Mouse (Mus musculus) liver, embryonic 15.5 days (tissue): Measurements from ENCODE around the gene Mrps11. TPM values are rescaled to one million over a fixed set of nuclear protein-coding genes. Genes with fewer than 3 reads are reported as not detected.
A peak's percentile ranks its signal among the peaks of the same experiment; 100 is the strongest.

Experiments used
- ATAC-seq: fragments of 200-750 bp; cut with Nextera tagmentation; 2 replicates; pipeline ENCODE4 v1.8.0; 2017; ENCODE audit warnings: moderate number of reproducible peaks, mild to moderate bottlenecking, moderate library complexity; ENCODE audit not compliant: insufficient read depth
- H3K27ac ChIP-seq: fragments of 300-500 bp; sonication (generic); replicated peaks from 2 replicates; pipeline ENCODE4 v1.5.1; 2015; ENCODE audit warnings: mild to moderate bottlenecking, inconsistent platforms
- H3K27me3 ChIP-seq: fragments of 300-500 bp; sonication (generic); 2 replicates; pipeline ENCODE4 v1.6.1; 2015; ENCODE audit warnings: mild to moderate bottlenecking, inconsistent platforms
- H3K36me3 ChIP-seq: fragments of 300-500 bp; sonication (generic); replicated peaks from 2 replicates; pipeline ENCODE4 v1.6.1; 2015; ENCODE audit warnings: moderate library complexity, mild to moderate bottlenecking, inconsistent platforms
- H3K4me1 ChIP-seq: fragments of 300-500 bp; sonication (generic); replicated peaks from 2 replicates; pipeline ENCODE4 v1.6.1; 2015; ENCODE audit warnings: inconsistent platforms
- H3K4me2 ChIP-seq: fragments of 300-500 bp; sonication (generic); 2 replicates; pipeline ENCODE4 v1.6.1; 2015; ENCODE audit warnings: moderate library complexity, mild to moderate bottlenecking, inconsistent platforms
- H3K4me3 ChIP-seq: fragments of 300-500 bp; sonication (generic); replicated peaks from 2 replicates; pipeline ENCODE4 v1.5.1; 2015; ENCODE audit warnings: mild to moderate bottlenecking, inconsistent platforms
- H3K9ac ChIP-seq: fragments of 300-500 bp; sonication (generic); 2 replicates; pipeline ENCODE4 v1.6.1; 2015; ENCODE audit warnings: moderate library complexity, mild to moderate bottlenecking, inconsistent platforms
- H3K9me3 ChIP-seq: fragments of 300-500 bp; sonication (generic); replicated peaks from 2 replicates; pipeline ENCODE4 v1.6.1; 2016; ENCODE audit warnings: inconsistent platforms
- WGBS: fragments of 180-500 bp; shearing (Covaris S2); methylation state at CpG from one replicate; pipeline ENCODE4 v1.1.7; 2015; ENCODE audit warnings: mixed read lengths; ENCODE audit not compliant: insufficient replicate concordance; 5-methylcytosine and 5-hydroxymethylcytosine counted together
- polyA plus RNA-seq: library from polyadenylated mRNA; unstranded; fragments of >200 nt; fragmentation: Nextera tagmentation; extraction: Ambion mirVana; gene quantifications from 2 replicates; pipeline ENCODE4 v1.2.1, GENCODE M21; 2015

The Mrps11 gene
- 39.0 and 39.2 TPM in 2 replicates for polyA plus RNA-seq

DNA sequence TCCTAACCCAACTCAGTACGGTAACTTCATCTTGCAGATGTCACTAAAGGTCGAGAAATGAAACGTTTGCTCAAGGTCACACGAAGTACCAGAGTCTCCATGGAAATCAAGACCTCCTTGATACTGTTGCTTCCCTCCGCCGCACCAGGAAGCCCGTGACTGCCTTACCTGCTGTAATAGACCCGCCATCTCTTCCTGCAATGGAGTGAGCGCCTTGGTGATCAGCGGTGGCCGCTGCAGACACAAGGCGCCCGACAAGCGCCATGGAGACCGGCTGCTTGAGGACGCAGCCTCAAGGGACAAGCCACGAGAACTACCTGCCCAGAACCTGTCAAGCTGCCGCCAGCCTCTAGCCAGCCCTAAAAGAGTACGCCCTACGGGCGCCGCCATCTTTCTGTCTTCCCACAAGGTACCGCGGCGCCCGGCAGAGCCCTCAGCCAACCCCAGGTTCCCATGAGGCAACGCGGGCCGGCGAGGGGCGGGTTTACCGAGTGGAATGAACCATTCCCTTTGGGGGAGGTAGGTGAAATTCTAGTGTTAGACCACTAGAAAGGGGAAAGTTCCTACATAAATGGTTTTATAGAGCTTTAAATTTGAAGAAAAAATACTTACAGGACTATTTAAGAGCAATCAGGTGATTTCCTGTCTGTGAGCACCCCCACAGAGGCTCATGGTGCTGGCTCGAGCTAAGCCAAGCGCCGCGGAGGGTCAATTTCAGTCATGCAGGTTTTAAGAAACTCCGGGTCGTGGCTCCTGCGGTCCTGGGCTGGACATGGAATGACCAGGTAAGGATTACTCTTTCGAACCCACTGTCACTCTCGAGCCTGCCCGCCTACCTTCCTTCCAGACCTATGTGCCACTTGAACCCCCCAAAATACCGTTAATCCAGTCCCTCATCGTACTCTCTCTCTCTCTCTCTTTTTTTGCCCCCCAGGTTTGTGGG lies at the start of gene Mrps11, which contains the start of gene Mrpl46:
Gene Mrps11, plus strand, starts transcription at position 481 of the 943 bp plus-strand sequence.
Gene Mrpl46, minus strand, starts transcription at position 893 of the 943 bp plus-strand sequence.
- peaks cover 36% of the 10 kb centered on the region for H3K4me1 ChIP-seq
- H3K9me3 ChIP-seq, result no peaks in the 10 kb centered on the region
- peaks cover 47% of the 10 kb centered on the region for H3K36me3 ChIP-seq
- WGBS, result under 1% methylated on average over 44 of the region's 44 CpGs
- no peaks in the 10 kb centered on the region for H3K27me3 ChIP-seq
- peak within 1 kb of the TSS; percentile 69 for H3K27ac ChIP-seq
- peak; percentile 98 for ATAC-seq
- peak within 1 kb of the TSS; percentile 90 for H3K4me3 ChIP-seq
- H3K4me2 ChIP-seq, result peak within 1 kb of the TSS; percentile 78
- peak within 1 kb of the TSS; percentile 81 for H3K9ac ChIP-seq

- Histone ChIP-seq H3K27ac (no peak overlapping the region), H3K4me1 (no peaks in the 10 kb centered on the region), H3K4me2 (no peak overlapping the region), H3K9me3 (no peaks in the 10 kb centered on the region), H3K27me3 (no peaks in the 10 kb centered on the region), H3K9ac (no peak overlapping the region), H3K4me3 (no peak overlapping the region), H3K36me3 (no peaks in the 10 kb centered on the region)
- WGBS, result 78% methylated on average over 6 of the region's 6 CpGs
- ATAC-seq, result no peak
These were observed 45.7 kb upstream of the Mrps11 start for GRCm38 (mm10) chr7:78737196-78737595.

DNA sequence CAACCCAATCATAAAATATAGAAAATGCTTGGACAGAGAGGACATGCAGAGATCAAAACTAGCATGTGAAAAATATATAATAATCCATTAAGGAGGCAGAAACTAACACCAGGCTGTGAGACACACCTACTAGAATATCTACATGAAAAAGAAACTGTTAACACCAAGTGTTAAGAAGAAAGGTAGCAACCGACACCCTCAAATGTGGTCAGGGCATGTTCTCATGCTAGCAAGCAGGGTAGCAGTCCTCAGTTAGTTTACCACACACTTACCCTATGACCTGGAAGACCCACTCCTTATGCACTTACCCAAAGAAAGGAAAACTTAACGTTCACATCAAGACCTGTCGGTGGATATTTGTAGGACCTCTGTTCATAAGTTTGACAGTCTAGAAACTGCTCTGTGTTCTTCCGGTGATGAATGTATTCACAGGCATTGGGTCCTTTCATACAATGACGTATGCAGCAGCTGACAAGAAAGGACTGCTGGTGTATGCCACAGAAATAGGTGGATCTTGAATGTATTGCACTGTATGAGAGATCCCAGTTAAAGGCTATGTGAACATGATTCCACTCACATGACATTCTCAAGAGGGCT lies 45.2 kb upstream of the Mrps11 start, which contains the start of gene Ntrk3:
Gene Ntrk3, minus strand, starts transcription at position 399 of the 597 bp plus-strand sequence.
- Histone ChIP-seq H3K27ac (no peak within 1 kb of the TSS), H3K36me3 (no peaks in the 10 kb centered on the region), H3K27me3 (no peaks in the 10 kb centered on the region), H3K4me2 (no peak within 1 kb of the TSS), H3K4me1 (no peaks in the 10 kb centered on the region), H3K9me3 (no peaks in the 10 kb centered on the region), H3K4me3 (no peak within 1 kb of the TSS), H3K9ac (no peak within 1 kb of the TSS)
- 64% methylated on average over 5 of the region's 5 CpGs for WGBS
- no peak for ATAC-seq

GRCm38 (mm10) chr7:78739351-78740000 lies 43.4 kb upstream of the Mrps11 start:
- Histone ChIP-seq H3K4me2 (no peak overlapping the region), H3K4me3 (no peak overlapping the region), H3K27me3 (no peaks in the 10 kb centered on the region), H3K27ac (no peak overlapping the region), H3K4me1 (no peaks in the 10 kb centered on the region), H3K9ac (no peak overlapping the region), H3K9me3 (no peaks in the 10 kb centered on the region), H3K36me3 (no peaks in the 10 kb centered on the region)
- 66% methylated on average over 8 of the region's 8 CpGs for WGBS
- ATAC-seq, result no peak

DNA sequence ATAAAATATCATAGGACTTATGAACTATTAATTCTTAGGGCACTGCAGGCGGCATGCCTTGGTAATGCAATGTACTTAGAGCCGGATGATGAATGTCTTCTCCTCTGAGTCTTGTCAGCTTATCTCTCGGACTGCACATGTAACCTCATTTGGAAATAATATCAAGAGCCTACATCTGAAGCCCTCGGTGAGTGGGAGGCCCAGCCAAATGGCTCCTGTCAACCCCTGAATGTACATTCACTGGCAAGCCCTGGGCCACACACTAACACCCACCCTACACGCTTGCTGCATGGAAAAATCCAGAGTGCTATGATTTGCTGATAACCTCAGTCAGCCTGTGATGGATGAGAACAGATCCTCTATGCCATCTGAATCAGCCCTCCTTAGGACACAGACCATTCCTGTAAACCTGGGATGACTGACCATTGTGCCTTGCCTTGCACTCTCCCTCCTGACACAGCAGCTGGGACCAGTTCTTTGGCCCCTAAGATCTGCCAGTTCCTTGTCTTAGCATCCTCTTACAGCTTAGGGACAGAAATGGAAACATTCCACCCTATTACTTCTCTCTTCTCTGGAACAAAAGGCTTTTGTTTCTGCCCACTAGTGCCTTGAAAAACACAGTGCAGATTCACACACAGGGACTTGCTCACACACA lies 39.1 kb upstream of the Mrps11 start:
- Histone ChIP-seq H3K4me3 (no peak overlapping the region), H3K9me3 (no peaks in the 10 kb centered on the region), H3K27ac (no peak overlapping the region), H3K36me3 (no peaks in the 10 kb centered on the region), H3K9ac (no peak overlapping the region), H3K4me1 (no peaks in the 10 kb centered on the region), H3K4me2 (no peak overlapping the region), H3K27me3 (no peaks in the 10 kb centered on the region)
- ATAC-seq, result no peak
- WGBS, result 33% methylated on average over 5 of the region's 5 CpGs

GRCm38 (mm10) chr7:78752961-78753360 lies 30.0 kb upstream of the Mrps11 start:
- no peak overlapping the region for H3K4me2 ChIP-seq
- no peaks in the 10 kb centered on the region for H3K27me3 ChIP-seq
- no peak overlapping the region for H3K4me3 ChIP-seq
- no peaks in the 10 kb centered on the region for H3K4me1 ChIP-seq
- H3K9ac ChIP-seq, result no peak overlapping the region
- no peaks in the 10 kb centered on the region for H3K36me3 ChIP-seq
- H3K9me3 ChIP-seq, result no peaks in the 10 kb centered on the region
- no peak overlapping the region for H3K27ac ChIP-seq
- ATAC-seq, result no peak
- 66% methylated on average over 4 of the region's 4 CpGs for WGBS

- no peak overlapping the region for H3K4me2 ChIP-seq
- no peaks in the 10 kb centered on the region for H3K9me3 ChIP-seq
- H3K27ac ChIP-seq, result no peak overlapping the region
- no peaks in the 10 kb centered on the region for H3K4me1 ChIP-seq
- H3K36me3 ChIP-seq, result no peaks in the 10 kb centered on the region
- no peak overlapping the region for H3K9ac ChIP-seq
- no peaks in the 10 kb centered on the region for H3K27me3 ChIP-seq
- WGBS, result 62% methylated on average over 7 of the region's 7 CpGs
- H3K4me3 ChIP-seq, result no peak overlapping the region
- ATAC-seq, result no peak
These were observed 29.0 kb upstream of the Mrps11 start for GRCm38 (mm10) chr7:78753752-78754457.

- Histone ChIP-seq H3K27me3 (no peaks in the 10 kb centered on the region), H3K27ac (no peak overlapping the region), H3K4me3 (no peak overlapping the region), H3K9me3 (no peaks in the 10 kb centered on the region), H3K9ac (no peak overlapping the region), H3K36me3 (no peaks in the 10 kb centered on the region), H3K4me2 (no peak overlapping the region), H3K4me1 (no peaks in the 10 kb centered on the region)
- 62% methylated on average over 8 of the region's 8 CpGs for WGBS
- no peak for ATAC-seq
These were observed 28.4 kb upstream of the Mrps11 start for GRCm38 (mm10) chr7:78754458-78755000.

- ATAC-seq, result no peak
- Histone ChIP-seq H3K27me3 (no peaks in the 10 kb centered on the region), H3K27ac (no peak overlapping the region), H3K4me1 (no peaks in the 10 kb centered on the region), H3K9me3 (no peaks in the 10 kb centered on the region), H3K36me3 (no peaks in the 10 kb centered on the region), H3K9ac (no peak overlapping the region), H3K4me2 (no peak overlapping the region), H3K4me3 (no peak overlapping the region)
- 74% methylated on average over 3 of the region's 3 CpGs for WGBS
These were observed 19.1 kb upstream of the Mrps11 start for GRCm38 (mm10) chr7:78763801-78764200.

- H3K27me3 ChIP-seq, result no peaks in the 10 kb centered on the region
- ATAC-seq, result no peak
- WGBS, result 70% methylated on average over 5 of the region's 5 CpGs
- H3K9ac ChIP-seq, result no peak overlapping the region
- no peaks in the 10 kb centered on the region for H3K4me1 ChIP-seq
- H3K4me2 ChIP-seq, result no peak overlapping the region
- no peaks in the 10 kb centered on the region for H3K9me3 ChIP-seq
- H3K4me3 ChIP-seq, result no peak overlapping the region
- no peaks in the 10 kb centered on the region for H3K36me3 ChIP-seq
- H3K27ac ChIP-seq, result no peak overlapping the region
These were observed 17.7 kb upstream of the Mrps11 start for GRCm38 (mm10) chr7:78765215-78765631.
